Mouse (Mus musculus): ENCODE measurements at regions not wholly inside any gene's neighbourhood (a gene's known extent, or its start where the extent isn't known, plus 50 kb on each side); places are given as distances from the start of the nearest gene placed in this dataset.
A peak's percentile ranks its signal among the peaks of the same experiment; 100 is the strongest.

DNA sequence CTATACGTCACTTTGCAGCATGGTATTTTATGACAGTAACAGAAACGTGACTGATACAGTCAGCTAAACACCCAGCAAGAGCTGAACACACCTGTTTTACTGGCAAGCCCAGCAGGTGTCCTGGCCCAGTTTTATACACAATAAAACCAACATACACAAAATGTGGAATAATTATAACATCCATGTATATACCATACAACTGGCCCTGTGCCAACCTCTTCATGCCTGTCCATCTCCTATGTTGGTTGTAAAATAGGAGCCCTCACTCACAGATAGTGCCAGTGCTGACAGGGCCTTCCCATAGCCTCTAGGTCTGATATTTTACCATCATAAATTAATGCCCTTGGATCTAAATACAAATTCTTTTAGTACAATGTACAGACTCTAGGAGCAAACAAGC is 68.6 kb upstream of the Lmcd1 start:
- no peak for ATAC-seq
- Histone ChIP-seq H3K36me3 (ENCODE audit: control insufficient read depth, insufficient read depth, low read length) (no peaks in the 10 kb centered on the region), H3K4me2 (ENCODE audit: low read length) (no peak overlapping the region), H3K9ac (ENCODE audit: low read depth, low read length) (no peak overlapping the region), H3K4me3 (ENCODE audit: low read depth, low read length) (no peak overlapping the region), H3K9me3 (replicated peaks; ENCODE audit: control insufficient read depth, low read length, poor library complexity, severe bottlenecking) (no peaks in the 10 kb centered on the region), H3K27ac (ENCODE audit: low read length) (no peak overlapping the region), H3K4me1 (ENCODE audit: control insufficient read depth, insufficient read depth, low read length) (no peaks in the 10 kb centered on the region; the same call in 1 of the 2 replicates), H3K27me3 (ENCODE audit: control insufficient read depth, insufficient read depth, low read depth, low read length) (no peaks in the 10 kb centered on the region)
- 80% methylated on average over 2 of the region's 2 CpGs for WGBS

DNA sequence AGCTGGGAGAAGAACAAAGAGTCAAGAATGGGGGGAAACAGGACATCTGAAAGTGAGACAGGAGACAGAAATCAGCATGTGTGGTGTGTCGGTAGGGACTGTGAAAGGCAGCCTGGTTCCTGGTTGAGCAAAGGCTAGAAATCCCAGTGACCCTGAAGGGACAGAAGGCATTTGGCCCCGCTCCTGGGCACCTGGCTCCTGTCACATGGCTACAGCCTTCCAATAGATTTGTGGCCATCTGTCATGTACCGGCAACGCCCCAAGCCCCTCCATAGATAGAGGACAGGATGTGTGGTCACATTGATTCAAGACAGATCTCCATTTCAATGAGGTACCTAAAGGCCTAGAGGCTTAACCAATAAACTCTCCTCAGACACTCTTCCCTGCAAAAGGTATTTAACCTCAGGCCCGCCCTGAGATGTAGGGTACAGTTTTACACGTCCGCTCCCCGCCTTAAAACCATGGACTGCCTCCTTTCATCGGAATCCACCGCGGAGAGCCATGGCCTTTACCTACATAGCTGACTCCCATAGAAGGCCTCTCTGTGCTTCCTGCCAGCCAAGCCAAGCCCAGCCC is 68.0 kb upstream of the Lmcd1 start:
- Histone ChIP-seq H3K36me3 (ENCODE audit: control insufficient read depth, insufficient read depth, low read length) (no peaks in the 10 kb centered on the region), H3K9me3 (replicated peaks; ENCODE audit: control insufficient read depth, low read length, poor library complexity, severe bottlenecking) (no peaks in the 10 kb centered on the region), H3K9ac (ENCODE audit: low read depth, low read length) (no peak overlapping the region), H3K4me1 (ENCODE audit: control insufficient read depth, insufficient read depth, low read length) (peaks cover 3% of the 10 kb centered on the region; the same call in 1 of the 2 replicates), H3K4me3 (ENCODE audit: low read depth, low read length) (no peak overlapping the region), H3K4me2 (ENCODE audit: low read length) (no peak overlapping the region), H3K27me3 (ENCODE audit: control insufficient read depth, insufficient read depth, low read depth, low read length) (no peaks in the 10 kb centered on the region), H3K27ac (ENCODE audit: low read length) (no peak overlapping the region)
- no peak for ATAC-seq
- 86% methylated on average over 11 of the region's 11 CpGs for WGBS

DNA sequence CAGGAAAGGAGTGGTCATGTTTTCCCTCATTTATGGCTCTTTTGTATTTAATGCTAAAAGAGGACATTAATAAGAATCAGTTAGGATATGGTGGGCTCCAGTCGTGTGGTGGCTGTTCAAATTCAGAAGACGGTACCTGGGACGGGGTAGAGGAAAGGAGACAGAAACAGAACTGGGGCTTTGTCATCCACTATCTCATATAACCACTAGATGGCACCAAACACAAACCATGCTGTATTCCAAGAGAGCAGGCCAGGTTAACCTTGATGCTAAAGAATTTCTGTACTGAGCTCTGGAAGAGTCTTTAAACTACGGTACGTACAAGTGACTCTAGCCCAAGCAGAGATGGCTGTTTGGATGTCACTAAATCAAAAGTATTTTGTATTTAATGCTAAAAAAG is 66.3 kb upstream of the Lmcd1 start:
- 45% methylated on average over 5 of the region's 5 CpGs for WGBS
- H3K4me2 ChIP-seq (ENCODE audit: low read length), result no peak overlapping the region
- ATAC-seq, result peak; percentile 55; the same call in 1 of the 2 replicates
- no peaks in the 10 kb centered on the region for H3K36me3 ChIP-seq (ENCODE audit: control insufficient read depth, insufficient read depth, low read length)
- H3K9ac ChIP-seq (ENCODE audit: low read depth, low read length), result no peak overlapping the region
- no peak overlapping the region for H3K27ac ChIP-seq (ENCODE audit: low read length)
- H3K4me1 ChIP-seq (ENCODE audit: control insufficient read depth, insufficient read depth, low read length), result peaks cover 3% of the 10 kb centered on the region; the same call in 1 of the 2 replicates
- no peak overlapping the region for H3K4me3 ChIP-seq (ENCODE audit: low read depth, low read length)
- no peaks in the 10 kb centered on the region for H3K9me3 ChIP-seq (replicated peaks; ENCODE audit: control insufficient read depth, low read length, poor library complexity, severe bottlenecking)
- H3K27me3 ChIP-seq (ENCODE audit: control insufficient read depth, insufficient read depth, low read depth, low read length), result no peaks in the 10 kb centered on the region

DNA sequence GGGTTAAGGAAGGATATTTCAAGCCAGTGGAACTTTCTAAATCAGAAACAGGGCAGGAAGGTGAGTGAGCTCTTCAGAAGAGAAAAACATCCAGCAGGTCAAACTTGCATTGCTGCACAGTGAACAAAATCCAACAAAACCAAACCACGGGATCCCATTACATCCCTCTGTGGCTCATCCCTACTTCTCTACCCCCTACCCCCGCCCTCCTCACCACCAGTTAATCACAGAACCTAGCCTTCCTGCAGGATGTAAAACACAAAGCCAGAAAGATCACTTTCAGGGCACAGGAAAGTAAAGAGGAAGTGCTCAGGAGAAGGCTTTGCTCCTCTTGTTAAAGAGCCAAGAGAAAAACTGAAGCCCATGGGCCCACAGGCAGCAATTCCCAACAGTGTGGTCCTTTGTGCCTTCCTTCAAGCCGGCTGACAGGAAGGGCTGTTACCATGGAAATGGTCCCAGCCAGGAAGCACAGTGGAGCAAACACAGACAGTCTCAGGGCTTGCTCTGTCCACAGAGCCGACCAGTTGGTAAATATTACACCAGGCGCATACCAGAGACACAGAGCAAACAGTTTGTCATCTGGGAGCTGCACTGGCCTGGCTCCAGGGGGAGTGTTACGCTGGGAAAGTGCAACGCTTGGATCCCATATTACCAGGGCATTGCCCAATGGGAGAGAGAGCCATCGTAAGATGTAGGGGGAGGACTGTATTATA is 63.2 kb upstream of the Lmcd1 start:
- Histone ChIP-seq H3K4me2 (ENCODE audit: low read length) (no peak overlapping the region), H3K4me1 (ENCODE audit: control insufficient read depth, insufficient read depth, low read length) (peaks cover 3% of the 10 kb centered on the region; the same call in 1 of the 2 replicates), H3K27me3 (ENCODE audit: control insufficient read depth, insufficient read depth, low read depth, low read length) (no peaks in the 10 kb centered on the region), H3K27ac (ENCODE audit: low read length) (peak overlapping the region; percentile 23), H3K36me3 (ENCODE audit: control insufficient read depth, insufficient read depth, low read length) (no peaks in the 10 kb centered on the region), H3K9me3 (replicated peaks; ENCODE audit: control insufficient read depth, low read length, poor library complexity, severe bottlenecking) (no peaks in the 10 kb centered on the region), H3K9ac (ENCODE audit: low read depth, low read length) (no peak overlapping the region), H3K4me3 (ENCODE audit: low read depth, low read length) (no peak overlapping the region)
- ATAC-seq, result peak; percentile 93
- WGBS, result 46% methylated on average over 8 of the region's 8 CpGs

DNA sequence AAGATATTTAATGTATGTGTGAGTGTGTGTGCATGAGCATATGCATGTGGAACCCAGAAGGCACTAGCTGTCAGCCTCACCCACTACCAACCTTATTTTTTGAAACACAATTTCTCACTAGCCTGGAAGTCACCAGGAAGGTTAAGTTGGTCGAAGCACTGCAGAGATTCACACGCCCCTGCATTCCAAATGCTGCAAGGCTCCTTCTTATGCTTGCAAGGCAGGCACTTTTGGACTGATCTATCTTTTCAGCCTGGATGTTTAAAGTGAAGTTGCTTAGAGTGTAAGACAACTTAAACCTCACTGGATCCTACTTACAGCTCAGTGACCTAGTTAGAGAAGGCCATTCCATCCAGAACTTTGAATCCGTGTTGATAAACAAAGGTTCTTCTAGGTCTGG is 56.7 kb upstream of the Lmcd1 start:
- ATAC-seq, result no peak
- Histone ChIP-seq H3K27ac (ENCODE audit: low read length) (no peak overlapping the region), H3K4me3 (ENCODE audit: low read depth, low read length) (no peak overlapping the region), H3K4me2 (ENCODE audit: low read length) (no peak overlapping the region), H3K9ac (ENCODE audit: low read depth, low read length) (no peak overlapping the region), H3K36me3 (ENCODE audit: control insufficient read depth, insufficient read depth, low read length) (no peaks in the 10 kb centered on the region), H3K27me3 (ENCODE audit: control insufficient read depth, insufficient read depth, low read depth, low read length) (no peaks in the 10 kb centered on the region), H3K9me3 (replicated peaks; ENCODE audit: control insufficient read depth, low read length, poor library complexity, severe bottlenecking) (no peaks in the 10 kb centered on the region), H3K4me1 (ENCODE audit: control insufficient read depth, insufficient read depth, low read length) (peaks cover 12% of the 10 kb centered on the region)
- WGBS, result 89% methylated on average over 3 of the region's 3 CpGs

DNA sequence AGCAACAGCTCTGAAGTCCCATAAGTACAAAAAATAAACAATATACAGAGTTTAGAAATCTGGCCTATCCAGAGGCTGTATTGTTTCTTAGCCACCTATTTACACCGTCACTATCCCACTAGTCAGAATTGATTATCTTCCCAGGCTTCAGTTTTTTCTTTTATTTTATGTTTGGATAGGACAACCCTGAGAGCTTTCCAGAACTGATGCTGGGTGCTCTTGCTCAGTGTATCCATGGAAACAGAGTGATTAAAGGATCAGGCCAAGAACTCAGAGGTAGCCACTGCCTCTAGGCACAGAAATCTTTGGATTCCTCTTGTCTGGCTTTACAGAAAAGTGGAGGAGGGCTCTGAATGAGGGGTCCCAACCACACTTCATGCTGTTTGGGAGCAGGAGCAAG is 55.3 kb upstream of the Lmcd1 start:
- ATAC-seq, result peak; percentile 88
- H3K27me3 ChIP-seq (ENCODE audit: control insufficient read depth, insufficient read depth, low read depth, low read length), result no peaks in the 10 kb centered on the region
- H3K27ac ChIP-seq (ENCODE audit: low read length), result peak overlapping the region; percentile 54; the same call in 1 of the 2 replicates
- H3K36me3 ChIP-seq (ENCODE audit: control insufficient read depth, insufficient read depth, low read length), result no peaks in the 10 kb centered on the region
- 19% methylated on average over 1 of the region's 1 CpGs for WGBS
- no peak overlapping the region for H3K4me3 ChIP-seq (ENCODE audit: low read depth, low read length)
- no peak overlapping the region for H3K4me2 ChIP-seq (ENCODE audit: low read length)
- H3K9ac ChIP-seq (ENCODE audit: low read depth, low read length), result no peak overlapping the region
- no peaks in the 10 kb centered on the region for H3K9me3 ChIP-seq (replicated peaks; ENCODE audit: control insufficient read depth, low read length, poor library complexity, severe bottlenecking)
- peaks cover 12% of the 10 kb centered on the region for H3K4me1 ChIP-seq (ENCODE audit: control insufficient read depth, insufficient read depth, low read length)

DNA sequence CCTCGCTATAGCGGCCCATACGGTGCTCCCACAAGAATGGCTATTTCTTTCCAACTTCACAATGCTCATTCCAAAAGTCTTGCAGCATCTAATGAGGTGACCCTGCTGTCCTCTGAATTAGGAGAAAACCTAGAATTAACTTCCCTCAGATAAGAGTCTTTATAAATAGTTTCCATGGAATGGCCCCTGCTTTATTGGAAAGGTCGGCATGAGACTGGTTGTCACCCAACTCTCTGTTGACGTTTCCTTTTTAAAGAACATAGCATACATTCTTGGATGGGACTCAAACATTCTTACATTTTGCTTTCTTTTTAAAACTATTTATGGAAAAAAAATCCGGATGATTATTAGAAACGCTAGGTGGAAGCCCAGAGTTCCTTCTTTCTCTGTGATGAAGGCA is 53.9 kb upstream of the Lmcd1 start:
- no peak overlapping the region for H3K4me3 ChIP-seq (ENCODE audit: low read depth, low read length)
- no peaks in the 10 kb centered on the region for H3K9me3 ChIP-seq (replicated peaks; ENCODE audit: control insufficient read depth, low read length, poor library complexity, severe bottlenecking)
- no peak overlapping the region for H3K9ac ChIP-seq (ENCODE audit: low read depth, low read length)
- 89% methylated on average over 7 of the region's 7 CpGs for WGBS
- H3K4me2 ChIP-seq (ENCODE audit: low read length), result no peak overlapping the region
- peaks cover 12% of the 10 kb centered on the region for H3K4me1 ChIP-seq (ENCODE audit: control insufficient read depth, insufficient read depth, low read length)
- no peaks in the 10 kb centered on the region for H3K27me3 ChIP-seq (ENCODE audit: control insufficient read depth, insufficient read depth, low read depth, low read length)
- no peak for ATAC-seq
- no peak overlapping the region for H3K27ac ChIP-seq (ENCODE audit: low read length)
- H3K36me3 ChIP-seq (ENCODE audit: control insufficient read depth, insufficient read depth, low read length), result no peaks in the 10 kb centered on the region

DNA sequence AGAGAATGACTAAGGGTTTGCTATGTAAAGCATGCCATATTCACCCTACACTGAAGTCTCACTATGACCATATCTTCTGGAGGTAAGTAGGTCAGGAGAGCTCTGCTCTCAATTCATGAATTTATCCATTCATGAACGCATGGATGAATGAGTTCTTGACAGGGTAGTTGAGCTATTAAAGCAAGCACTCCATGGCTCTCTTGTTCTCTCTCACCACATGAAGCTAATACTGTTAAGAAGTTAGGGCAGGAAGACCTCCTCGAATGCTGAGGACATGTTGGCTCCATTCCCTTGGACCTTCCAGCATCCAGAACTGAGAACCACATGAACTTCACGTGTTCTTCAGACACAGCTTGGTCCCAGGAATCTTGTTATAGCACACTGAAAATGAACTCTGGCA is 53.4 kb upstream of the Lmcd1 start:
- H3K9me3 ChIP-seq (replicated peaks; ENCODE audit: control insufficient read depth, low read length, poor library complexity, severe bottlenecking), result no peaks in the 10 kb centered on the region
- no peak overlapping the region for H3K4me3 ChIP-seq (ENCODE audit: low read depth, low read length)
- no peak overlapping the region for H3K4me2 ChIP-seq (ENCODE audit: low read length)
- H3K36me3 ChIP-seq (ENCODE audit: control insufficient read depth, insufficient read depth, low read length), result no peaks in the 10 kb centered on the region
- no peak overlapping the region for H3K9ac ChIP-seq (ENCODE audit: low read depth, low read length)
- WGBS, result 84% methylated on average over 3 of the region's 3 CpGs
- no peaks in the 10 kb centered on the region for H3K27me3 ChIP-seq (ENCODE audit: control insufficient read depth, insufficient read depth, low read depth, low read length)
- no peak overlapping the region for H3K27ac ChIP-seq (ENCODE audit: low read length)
- peaks cover 12% of the 10 kb centered on the region for H3K4me1 ChIP-seq (ENCODE audit: control insufficient read depth, insufficient read depth, low read length)
- ATAC-seq, result no peak

DNA sequence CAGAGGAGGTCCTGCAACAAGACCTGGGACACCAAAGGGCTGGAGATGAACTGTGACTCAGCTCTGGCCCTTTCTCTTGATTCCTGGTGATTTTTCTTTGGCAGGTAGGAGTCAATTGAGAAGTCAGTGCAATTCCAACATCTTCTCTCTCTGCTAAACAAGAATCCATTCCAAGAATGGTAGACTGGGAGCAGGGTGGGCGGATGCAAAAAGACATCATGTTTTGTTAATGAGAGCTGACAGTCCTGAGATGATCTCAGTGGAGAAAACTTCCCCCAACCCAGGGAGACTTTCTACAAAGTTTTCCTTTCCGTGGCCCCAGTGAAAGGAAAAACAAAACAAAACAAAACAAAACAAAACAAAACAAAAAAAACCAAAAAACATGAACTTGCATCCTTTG is 52.2 kb upstream of the Lmcd1 start:
- Histone ChIP-seq H3K9me3 (replicated peaks; ENCODE audit: control insufficient read depth, low read length, poor library complexity, severe bottlenecking) (no peaks in the 10 kb centered on the region), H3K27me3 (ENCODE audit: control insufficient read depth, insufficient read depth, low read depth, low read length) (no peaks in the 10 kb centered on the region), H3K4me1 (ENCODE audit: control insufficient read depth, insufficient read depth, low read length) (peaks cover 12% of the 10 kb centered on the region), H3K9ac (ENCODE audit: low read depth, low read length) (no peak overlapping the region), H3K4me3 (ENCODE audit: low read depth, low read length) (no peak overlapping the region), H3K36me3 (ENCODE audit: control insufficient read depth, insufficient read depth, low read length) (no peaks in the 10 kb centered on the region), H3K4me2 (ENCODE audit: low read length) (no peak overlapping the region), H3K27ac (ENCODE audit: low read length) (no peak overlapping the region)
- ATAC-seq, result no peak
- WGBS, result 87% methylated on average over 2 of the region's 2 CpGs

Data from midbrain, embryonic 16.5 days (tissue).